Mouse (Mus musculus): ENCODE data around the gene Bmp3.

DNA sequence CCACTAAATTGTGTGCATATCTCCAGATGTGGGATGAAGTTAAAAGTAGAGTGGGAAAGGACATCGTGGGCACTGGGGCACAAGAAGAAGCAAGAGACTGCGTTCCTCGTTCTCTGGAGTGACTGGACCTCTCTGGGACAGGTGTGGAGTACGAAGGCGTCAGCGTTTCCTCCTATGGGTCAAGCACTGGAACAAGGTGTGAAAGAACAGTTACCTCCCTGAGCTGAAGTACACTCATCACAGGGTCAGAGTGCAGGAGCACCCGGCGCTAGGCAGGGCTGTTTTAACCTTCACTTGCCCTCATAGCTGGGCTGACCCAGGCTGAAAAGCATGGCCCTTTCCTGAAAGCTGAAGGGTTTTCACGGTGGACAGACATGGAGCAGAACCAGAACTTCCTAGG, 20.5 kb upstream of the Bmp3 start:
- TF ChIP-seq POLR2A (IDR thresholded peaks at IDR 0.05; ENCODE audit: low read depth, low read length) (no peak), MAFK (IDR thresholded peaks at IDR 0.05; ENCODE audit: insufficient replicate concordance, low read length) (no peak), CTCF (conservative IDR thresholded peaks at IDR 0.05 in 1 of 2, IDR thresholded peaks at IDR 0.05 in 1 of 2; ENCODE audit: low read depth in 2 of 2, low read length in 2 of 2) (no peak), TCF12 (IDR thresholded peaks at IDR 0.05; ENCODE audit: low read depth, low read length) (no peak), ZNF384 (IDR thresholded peaks at IDR 0.05; ENCODE audit: low read depth, low read length) (no peak), ZC3H11A (IDR thresholded peaks at IDR 0.05; ENCODE audit: low read depth, low read length) (no peak), EP300 (IDR thresholded peaks at IDR 0.05; ENCODE audit: low read length) (no peak)
